Mouse (Mus musculus) brain, embryonic 14.5 days (tissue): ENCODE results near the gene Ssu72. TPM values are rescaled to one million over a fixed set of nuclear protein-coding genes. Genes with fewer than 3 reads are reported as not detected.
A peak's percentile ranks its signal among the peaks of the same experiment; 100 is the strongest.

Experiments used
- DNase-seq: peaks from one replicate; pipeline ENCODE4 v3.0.0-alpha.2; 2011; ENCODE audit warnings: low read depth
- CTCF ChIP-seq: fragments of 200-500 bp; IDR thresholded peaks from 2 replicates; pipeline ENCODE4 v1.5.1; 2012; ENCODE audit warnings: inconsistent platforms, mild to moderate bottlenecking, moderate library complexity, borderline replicate concordance; ENCODE audit not compliant: insufficient read depth, insufficient read length; ENCODE audit errors: extremely low read depth
- POLR2A ChIP-seq: fragments of 200-500 bp; IDR thresholded peaks from 2 replicates; pipeline ENCODE4 v1.6.1; 2012; ENCODE audit warnings: mild to moderate bottlenecking, inconsistent platforms, borderline replicate concordance; ENCODE audit not compliant: poor library complexity, insufficient read depth, insufficient read length, severe bottlenecking; ENCODE audit errors: extremely low read depth
- polyA plus RNA-seq: library from polyadenylated mRNA; depleted of rRNA; stranded (reverse); fragments of >200 nt; gene quantifications from 2 replicates; pipeline ENCODE4 v1.2.3, GENCODE M21; 2012

Gene Ssu72
- polyA plus RNA-seq, 1 experiment = 117 TPM

GRCm38 (mm10) chr4:155690571-155691375, 13.8 kb upstream of the Ssu72 start:
- TF ChIP-seq POLR2A (no peak), CTCF (no peak)
- DNase-seq = peak; percentile 58

- no peak for DNase-seq
- no peak for TF ChIP-seq CTCF
- no peak for TF ChIP-seq POLR2A
Measured at GRCm38 (mm10) chr4:155692421-155692820, 12.2 kb upstream of the Ssu72 start.

- DNase-seq = peak; percentile 80
- TF ChIP-seq CTCF (peak; percentile 5; the same call in 1 of the 2 replicates), POLR2A (no peak)
Measured at GRCm38 (mm10) chr4:155694111-155694481, 10.5 kb upstream of the Ssu72 start, which contains the start of gene Fndc10. Gene Fndc10 (plus strand): TSS chr4:155694342.

DNA sequence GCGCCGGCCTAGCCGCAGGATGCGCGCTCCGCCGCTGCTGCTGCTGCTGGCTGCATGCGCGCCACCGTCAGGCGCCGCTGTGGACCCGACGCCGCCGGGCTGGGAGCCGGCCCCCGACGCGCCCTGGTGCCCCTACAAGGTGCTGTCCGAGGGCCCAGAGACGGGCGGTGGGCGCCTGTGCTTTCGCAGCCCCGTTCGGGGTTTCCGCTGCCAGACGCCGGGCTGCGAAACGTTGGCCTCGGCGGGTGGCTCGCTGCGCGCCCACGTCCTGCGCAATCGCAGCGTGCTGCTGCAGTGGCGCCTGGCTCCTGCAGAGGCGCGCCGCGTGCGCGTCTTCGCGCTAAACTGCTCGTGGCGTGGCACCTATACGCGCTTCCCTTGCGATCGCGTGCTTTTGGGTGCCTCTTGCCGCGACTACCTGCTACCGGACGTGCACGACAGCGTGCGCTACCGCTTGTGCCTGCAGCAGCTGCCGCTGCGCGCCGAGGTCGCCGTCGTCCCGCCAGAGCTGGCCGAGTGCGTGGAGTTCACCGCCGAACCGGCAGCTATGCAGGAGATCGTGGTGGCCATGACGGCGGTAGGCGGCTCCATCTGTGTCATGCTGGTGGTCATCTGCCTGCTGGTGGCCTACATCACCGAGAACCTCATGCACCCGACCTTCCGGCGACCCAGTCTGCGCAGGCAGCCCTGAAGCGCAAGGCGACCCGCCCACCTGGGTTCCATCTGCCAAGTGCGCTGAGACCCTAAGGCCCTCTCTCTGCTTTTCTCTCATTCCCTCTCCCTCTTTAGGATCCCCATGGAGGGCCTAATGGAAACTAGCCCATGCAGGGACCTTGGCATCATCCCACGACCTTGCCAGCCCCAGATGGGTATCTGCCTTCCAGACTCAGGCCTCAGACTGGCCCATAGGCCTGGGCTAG, 9.9 kb upstream of the Ssu72 start:
- peak; percentile 85 for DNase-seq

GRCm38 (mm10) chr4:155695531-155696062, 9.0 kb upstream of the Ssu72 start:
- no peak for DNase-seq
- no peak for TF ChIP-seq POLR2A
- TF ChIP-seq CTCF = no peak

More for the DNA sequence above, 9.9 kb upstream of the Ssu72 start:
- TF ChIP-seq POLR2A (peak; percentile 55; the same call in 1 of the 2 replicates), CTCF (peak; percentile 41; the same call in 1 of the 2 replicates)

- DNase-seq = no peak
- TF ChIP-seq POLR2A (no peak), CTCF (no peak)
Measured at GRCm38 (mm10) chr4:155696261-155697255, 8.0 kb upstream of the Ssu72 start.

DNA sequence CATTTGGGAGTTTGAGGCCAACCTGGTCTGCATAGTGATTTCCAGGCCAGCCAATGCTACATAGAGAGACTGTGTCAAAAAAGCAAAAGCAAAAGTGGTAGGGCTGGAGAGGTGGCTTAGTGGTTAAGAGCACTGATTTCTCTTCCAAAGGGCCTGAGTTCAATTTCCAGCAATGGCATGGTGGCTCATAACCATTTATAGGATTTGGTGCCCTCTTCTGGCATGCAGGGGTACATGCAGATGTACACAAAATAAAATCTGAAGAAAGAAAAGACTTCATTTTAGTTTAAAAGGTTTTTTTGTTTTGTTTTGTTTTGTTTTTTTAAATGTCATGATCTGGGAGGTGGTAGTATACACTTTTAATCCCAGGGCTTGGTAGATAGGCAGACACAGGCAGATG, 4.2 kb upstream of the Ssu72 start:
- DNase-seq = peak; percentile 48
- TF ChIP-seq POLR2A = no peak
- peak; percentile 56; the same call in 1 of the 2 replicates for TF ChIP-seq CTCF

DNA sequence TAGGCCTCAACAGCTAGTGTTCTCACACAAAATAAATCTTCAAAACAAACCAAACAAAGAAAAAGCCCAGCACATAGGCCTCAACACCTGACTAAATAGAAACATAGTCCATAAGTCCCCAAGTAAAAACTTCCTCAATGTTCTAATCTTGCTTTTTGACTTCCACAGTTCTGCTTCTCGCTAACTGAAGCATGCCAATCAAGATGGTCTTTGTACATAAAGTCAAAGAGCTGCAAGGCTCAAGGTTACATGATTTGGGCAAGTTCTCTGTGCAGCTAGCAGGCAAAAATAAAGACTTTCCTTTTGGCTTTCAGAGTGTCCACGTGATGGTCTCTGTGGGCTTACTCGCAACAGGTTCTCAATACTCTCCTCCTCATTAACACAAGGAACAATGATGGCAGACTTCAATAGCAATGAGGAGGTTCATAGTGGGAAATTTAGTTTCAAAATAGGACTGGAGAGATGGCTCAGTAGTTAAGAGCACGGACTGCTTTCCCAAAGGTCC, 1.1 kb upstream of the Ssu72 start:
- DNase-seq = no peak
- TF ChIP-seq POLR2A = no peak
- no peak for TF ChIP-seq CTCF

DNA sequence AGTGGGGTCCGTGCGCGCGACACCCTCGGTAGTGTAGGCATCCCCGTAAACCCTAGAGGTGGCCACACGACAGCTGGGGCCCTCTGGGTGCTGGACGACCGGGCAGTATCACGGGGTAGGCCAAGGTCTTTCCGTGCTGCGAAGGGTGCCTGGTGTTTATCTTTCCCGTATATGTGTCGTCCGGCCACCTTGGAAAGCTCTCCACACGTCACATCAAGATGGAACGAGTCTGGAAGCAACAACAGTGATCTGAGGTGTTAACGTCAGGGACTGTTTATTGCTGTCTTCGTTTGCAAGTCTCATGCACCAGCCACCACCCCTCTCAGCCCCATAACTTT, 961 bp downstream of the Ssu72 start:
- no peak for DNase-seq
- TF ChIP-seq POLR2A (no peak), CTCF (no peak)

GRCm38 (mm10) chr4:155708582-155708981, 4.0 kb downstream of the Ssu72 start:
- TF ChIP-seq POLR2A = no peak
- TF ChIP-seq CTCF = no peak
- no peak for DNase-seq
